Mouse (Mus musculus) heart, embryonic 16.5 days (tissue): ENCODE results near the gene Cnot2. TPM values are rescaled to one million over a fixed set of nuclear protein-coding genes. Genes with fewer than 3 reads are reported as not detected.

Experiments
- ATAC-seq: fragments of 200-750 bp; cut with Nextera tagmentation; replicated peaks from 2 replicates; pipeline ENCODE4 v1.8.0; 2017; ENCODE audit warnings: moderate number of reproducible peaks; ENCODE audit not compliant: insufficient read depth, low FRiP score; ENCODE audit errors: extremely low read depth
- H3K27ac ChIP-seq: fragments of 300-500 bp; sonication (generic); 2 replicates; pipeline ENCODE4 v1.5.1; 2014; ENCODE audit warnings: mild to moderate bottlenecking, low read length, control low read depth, moderate library complexity
- H3K27me3 ChIP-seq: fragments of 300-500 bp; sonication (generic); 2 replicates; pipeline ENCODE4 v1.6.1; 2014; ENCODE audit warnings: low read length, mixed read lengths; ENCODE audit not compliant: control insufficient read depth, insufficient read depth
- H3K36me3 ChIP-seq: fragments of 300-500 bp; sonication (generic); 2 replicates; pipeline ENCODE4 v1.6.1; 2014; ENCODE audit not compliant: control insufficient read depth, insufficient read depth
- H3K4me1 ChIP-seq: fragments of 300-500 bp; sonication (generic); 2 replicates; pipeline ENCODE4 v1.6.1; 2014; ENCODE audit warnings: low read length, mixed read lengths; ENCODE audit not compliant: control insufficient read depth, insufficient read depth
- H3K4me2 ChIP-seq: fragments of 300-500 bp; sonication (generic); 2 replicates; pipeline ENCODE4 v1.6.1; 2014; ENCODE audit warnings: low read depth, mild to moderate bottlenecking, control low read depth, low read length
- H3K4me3 ChIP-seq: fragments of 300-500 bp; sonication (generic); 2 replicates; pipeline ENCODE4 v1.5.1; 2014; ENCODE audit warnings: mild to moderate bottlenecking, control low read depth, low read length
- H3K9ac ChIP-seq: fragments of 300-500 bp; sonication (generic); 2 replicates; pipeline ENCODE4 v1.6.1; 2014; ENCODE audit warnings: low read length, control low read depth
- H3K9me3 ChIP-seq: fragments of 300-500 bp; sonication (generic); replicated peaks from 2 replicates; pipeline ENCODE4 v1.6.1; 2016; ENCODE audit warnings: low read length; ENCODE audit not compliant: control insufficient read depth
- WGBS: fragments of 180-500 bp; shearing (Covaris S2); extraction: QIAGEN DNeasy Blood & Tissue Kit; methylation state at CpG from one replicate; pipeline ENCODE4 v1.1.7; 2014; 5-methylcytosine and 5-hydroxymethylcytosine counted together
- polyA plus RNA-seq: library from polyadenylated mRNA; unstranded; fragments of >200 nt; fragmentation: Nextera tagmentation; extraction: Ambion mirVana; gene quantifications from 2 replicates; pipeline ENCODE4 v1.2.1, GENCODE M21; 2015

Cnot2 gene
- polyA plus RNA-seq, 1 experiment from 2014 or later, result 73.6 TPM

GRCm38 (mm10) chr10:116476559-116476958 lies 104.8 kb downstream of the Cnot2 start:
- Histone ChIP-seq H3K36me3 (no peaks in the 10 kb centered on the region), H3K4me3 (no peak overlapping the region), H3K27ac (no peak overlapping the region), H3K9ac (no peak overlapping the region), H3K9me3 (peaks cover 3% of the 10 kb centered on the region), H3K4me1 (peaks cover 11% of the 10 kb centered on the region), H3K27me3 (no peaks in the 10 kb centered on the region), H3K4me2 (no peak overlapping the region)
- 88% methylated on average over 3 of the region's 3 CpGs for WGBS
- ATAC-seq, result no peak

- no peak overlapping the region for H3K9ac ChIP-seq
- H3K4me1 ChIP-seq, result peaks cover 11% of the 10 kb centered on the region
- no peak for ATAC-seq
- peaks cover 3% of the 10 kb centered on the region for H3K9me3 ChIP-seq
- no peak overlapping the region for H3K27ac ChIP-seq
- H3K4me2 ChIP-seq, result no peak overlapping the region
- no peak overlapping the region for H3K4me3 ChIP-seq
- no peaks in the 10 kb centered on the region for H3K27me3 ChIP-seq
- WGBS, result 62% methylated on average over 6 of the region's 6 CpGs
- no peaks in the 10 kb centered on the region for H3K36me3 ChIP-seq
Measured at GRCm38 (mm10) chr10:116475725-116476124, 105.6 kb downstream of the Cnot2 start.

GRCm38 (mm10) chr10:116473759-116474549 lies 107.4 kb downstream of the Cnot2 start, which contains the start of gene Kcnmb4:
Kcnmb4 (minus strand) TSS chr10:116473878.
- H3K27ac ChIP-seq, result no peak within 1 kb of the TSS

GRCm38 (mm10) chr10:116473071-116473758 lies 108.1 kb downstream of the Cnot2 start:
- Histone ChIP-seq H3K4me1 (peaks cover 11% of the 10 kb centered on the region), H3K4me2 (peak overlapping the region; percentile 98), H3K27ac (no peak overlapping the region), H3K36me3 (no peaks in the 10 kb centered on the region), H3K4me3 (peak overlapping the region; percentile 79), H3K9me3 (peaks cover 3% of the 10 kb centered on the region), H3K27me3 (no peaks in the 10 kb centered on the region), H3K9ac (peak overlapping the region; percentile 76)
- ATAC-seq, result peak; percentile 59
- under 1% methylated on average over 45 of the region's 78 CpGs for WGBS

More at GRCm38 (mm10) chr10:116473759-116474549, 107.4 kb downstream of the Cnot2 start, which contains the start of gene Kcnmb4:
- Histone ChIP-seq H3K27me3 (no peaks in the 10 kb centered on the region), H3K4me1 (peaks cover 11% of the 10 kb centered on the region), H3K9me3 (peaks cover 3% of the 10 kb centered on the region), H3K4me3 (peak within 1 kb of the TSS; percentile 79), H3K9ac (peak within 1 kb of the TSS; percentile 76), H3K36me3 (no peaks in the 10 kb centered on the region), H3K4me2 (peak within 1 kb of the TSS; percentile 98)
- peak; percentile 77 for ATAC-seq
- WGBS, result under 1% methylated on average over 70 of the region's 92 CpGs

GRCm38 (mm10) chr10:116472579-116472978 lies 108.7 kb downstream of the Cnot2 start:
- Histone ChIP-seq H3K27me3 (no peaks in the 10 kb centered on the region), H3K4me2 (peak overlapping the region; percentile 98), H3K4me3 (peak overlapping the region; percentile 79), H3K27ac (no peak overlapping the region), H3K9ac (peak overlapping the region; percentile 76), H3K36me3 (no peaks in the 10 kb centered on the region), H3K9me3 (peaks cover 3% of the 10 kb centered on the region), H3K4me1 (peaks cover 11% of the 10 kb centered on the region)
- 11% methylated on average over 5 of the region's 5 CpGs for WGBS
- no peak for ATAC-seq

GRCm38 (mm10) chr10:116470306-116470925 lies 110.9 kb downstream of the Cnot2 start:
- Histone ChIP-seq H3K27me3 (no peaks in the 10 kb centered on the region), H3K27ac (no peak overlapping the region), H3K4me3 (no peak overlapping the region), H3K9me3 (no peaks in the 10 kb centered on the region), H3K9ac (no peak overlapping the region), H3K36me3 (no peaks in the 10 kb centered on the region), H3K4me1 (peaks cover 11% of the 10 kb centered on the region), H3K4me2 (no peak overlapping the region)
- 82% methylated on average over 11 of the region's 11 CpGs for WGBS
- no peak for ATAC-seq

GRCm38 (mm10) chr10:116468094-116468493 lies 113.2 kb downstream of the Cnot2 start:
- H3K36me3 ChIP-seq, result no peaks in the 10 kb centered on the region
- H3K27me3 ChIP-seq, result no peaks in the 10 kb centered on the region
- WGBS, result 83% methylated on average over 5 of the region's 5 CpGs
- H3K4me3 ChIP-seq, result no peak overlapping the region
- no peak overlapping the region for H3K9ac ChIP-seq
- ATAC-seq, result no peak
- no peak overlapping the region for H3K27ac ChIP-seq
- H3K4me2 ChIP-seq, result no peak overlapping the region
- peaks cover 11% of the 10 kb centered on the region for H3K4me1 ChIP-seq
- H3K9me3 ChIP-seq, result no peaks in the 10 kb centered on the region

GRCm38 (mm10) chr10:116463753-116464345 lies 117.5 kb downstream of the Cnot2 start:
- Histone ChIP-seq H3K36me3 (peaks cover 2% of the 10 kb centered on the region; the same call in 1 of the 2 replicates), H3K27ac (no peak overlapping the region), H3K4me3 (no peak overlapping the region), H3K9ac (no peak overlapping the region), H3K4me2 (no peak overlapping the region), H3K27me3 (no peaks in the 10 kb centered on the region), H3K9me3 (no peaks in the 10 kb centered on the region), H3K4me1 (no peaks in the 10 kb centered on the region)
- WGBS, result 89% methylated on average over 12 of the region's 12 CpGs
- no peak for ATAC-seq
